Mouse (Mus musculus) kidney, adult 2 months (tissue): ENCODE measurements at regions not wholly inside any gene's neighbourhood (a gene's known extent, or its start where the extent isn't known, plus 50 kb on each side); places are given as distances from the start of the nearest gene placed in this dataset.

Experiments used
- CTCF ChIP-seq: fragments of 200-500 bp; conservative IDR thresholded peaks from 2 replicates; pipeline ENCODE4 v1.5.1; 2011; ENCODE audit warnings: low read depth, mild to moderate bottlenecking, control low read depth, low read length, moderate library complexity, mixed read lengths; ENCODE audit not compliant: insufficient read depth, insufficient read length
- POLR2A ChIP-seq: fragments of 200-500 bp; IDR thresholded peaks from one replicate; pipeline ENCODE4 v1.6.1; 2011; ENCODE audit warnings: low read depth, low read length, control low read depth

DNA sequence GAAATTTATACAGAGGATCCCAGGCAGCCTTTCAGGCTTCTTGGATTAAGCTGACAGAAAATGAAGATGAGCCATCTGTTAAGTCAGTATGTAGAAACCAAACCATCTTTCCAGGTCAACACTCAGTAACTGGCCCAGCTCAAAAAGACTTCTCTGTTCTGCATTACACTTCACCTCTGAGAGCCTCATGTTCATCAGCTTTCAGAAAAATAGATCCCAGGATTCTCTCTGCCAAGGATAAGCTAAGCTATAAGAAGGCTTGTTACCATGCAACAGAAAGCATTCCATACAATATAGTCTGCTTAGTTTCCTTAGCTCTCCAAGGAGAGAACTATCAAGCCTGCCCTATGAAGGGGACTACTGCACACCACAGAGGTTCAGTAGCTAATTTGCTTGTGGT is 170.1 kb upstream of the Zfp462 start:
- TF ChIP-seq CTCF (no peak), POLR2A (no peak)
